Mouse (Mus musculus): ENCODE measurements around the gene Mcub.

DNA sequence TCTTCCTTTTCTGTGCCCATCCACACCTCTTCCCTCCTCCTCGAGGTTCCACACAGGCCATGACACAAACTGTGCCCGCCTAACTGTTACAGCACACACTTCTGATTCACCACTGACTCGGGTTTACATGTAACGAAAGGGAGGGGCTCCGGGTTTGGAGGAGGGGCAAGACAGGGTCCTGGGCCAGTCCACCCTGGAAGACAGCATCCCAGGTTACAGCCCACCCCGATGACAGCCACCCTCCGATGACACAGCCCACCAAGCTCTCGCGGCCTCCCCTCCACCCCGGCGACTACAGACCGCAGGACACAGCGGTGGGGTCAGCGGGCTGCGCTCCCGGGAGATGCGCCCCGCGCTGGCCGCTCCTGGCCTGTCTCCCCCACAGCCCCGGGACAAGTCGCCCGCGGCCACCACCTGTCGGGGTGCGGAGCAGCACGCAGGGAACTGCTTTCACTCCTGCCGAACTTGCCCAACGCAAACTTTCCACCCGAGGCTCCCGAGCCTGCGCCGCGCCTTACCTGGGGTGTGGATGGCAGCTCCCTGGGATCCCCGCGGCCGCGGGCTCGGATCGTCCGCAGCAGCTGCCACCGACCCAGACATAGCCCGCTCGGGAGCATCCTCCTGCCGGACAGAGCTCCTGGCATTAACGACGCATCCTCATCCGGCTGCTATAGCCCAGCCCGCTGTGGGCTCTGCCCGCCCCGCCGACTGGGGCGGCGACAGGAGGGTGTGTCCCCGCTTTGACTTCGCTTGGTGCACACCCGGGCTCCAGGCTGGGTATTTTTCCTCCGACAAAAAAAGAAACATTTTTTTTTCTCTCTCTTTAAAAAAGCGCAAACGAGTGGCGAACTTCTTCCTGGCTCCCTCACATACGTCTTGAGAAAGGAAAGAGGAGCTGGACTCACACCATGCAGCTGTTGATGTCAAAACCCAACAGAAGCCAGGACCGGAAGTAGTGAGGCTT lies at the start of gene Mcub:
- no peak for TF ChIP-seq CTCF (IDR thresholded peaks at IDR 0.05; ENCODE audit: extremely low read depth, insufficient read depth, low read length)
- no peak for TF ChIP-seq POLR2A (IDR thresholded peaks at IDR 0.05; ENCODE audit: extremely low read depth, insufficient read depth, low read length)

All from cortical plate, adult 2 months (tissue).